Mouse (Mus musculus) liver, embryonic 11.5 days (tissue): ENCODE results near the gene Gm45062. TPM values are rescaled to one million over a fixed set of nuclear protein-coding genes. Genes with fewer than 3 reads are reported as not detected.

Experiments
- ATAC-seq: fragments of 200-750 bp; cut with Nextera tagmentation; replicated peaks from 2 replicates; pipeline ENCODE4 v1.8.0; 2017; ENCODE audit warnings: moderate number of reproducible peaks, mild to moderate bottlenecking, moderate TSS enrichment, moderate library complexity; ENCODE audit not compliant: low FRiP score
- DNase-seq: peaks from one replicate; pipeline ENCODE4 v3.0.0-alpha.2; 2017; ENCODE audit warnings: low spot score
- H3K27ac ChIP-seq: fragments of 300-500 bp; sonication (generic); 2 replicates; pipeline ENCODE4 v1.5.1; 2014; ENCODE audit warnings: mild to moderate bottlenecking, low read depth, low read length, control low read depth
- H3K27me3 ChIP-seq: fragments of 300-500 bp; sonication (generic); replicated peaks from 2 replicates; pipeline ENCODE4 v1.6.1; 2014; ENCODE audit warnings: low read length, mixed read lengths; ENCODE audit not compliant: control insufficient read depth, insufficient read depth
- H3K36me3 ChIP-seq: fragments of 300-500 bp; sonication (generic); 2 replicates; pipeline ENCODE4 v1.6.1; 2014; ENCODE audit warnings: mild to moderate bottlenecking, low read length, moderate library complexity, mixed read lengths; ENCODE audit not compliant: control insufficient read depth, insufficient read depth
- H3K4me1 ChIP-seq: fragments of 300-500 bp; sonication (generic); replicated peaks from 2 replicates; pipeline ENCODE4 v1.6.1; 2014; ENCODE audit warnings: low read length, mixed read lengths; ENCODE audit not compliant: control insufficient read depth, insufficient read depth
- H3K4me2 ChIP-seq: fragments of 300-500 bp; sonication (generic); 2 replicates; pipeline ENCODE4 v1.6.1; 2014; ENCODE audit warnings: mild to moderate bottlenecking, control low read depth, moderate library complexity
- H3K4me3 ChIP-seq: fragments of 300-500 bp; sonication (generic); 2 replicates; pipeline ENCODE4 v1.5.1; 2014; ENCODE audit warnings: low read depth, low read length, control low read depth
- H3K9ac ChIP-seq: fragments of 300-500 bp; sonication (generic); 2 replicates; pipeline ENCODE4 v1.6.1; 2014; ENCODE audit warnings: low read depth, low read length, control low read depth
- H3K9me3 ChIP-seq: fragments of 300-500 bp; sonication (generic); 2 replicates; pipeline ENCODE4 v1.6.1; 2016; ENCODE audit warnings: low read length, inconsistent platforms, mixed read lengths; ENCODE audit not compliant: control insufficient read depth
- WGBS: fragments of 180-500 bp; shearing (Covaris S2); extraction: QIAGEN DNeasy Blood & Tissue Kit; methylation state at CpG from one replicate; pipeline ENCODE4 v1.1.7; 2014; 5-methylcytosine and 5-hydroxymethylcytosine counted together
- polyA plus RNA-seq: library from polyadenylated mRNA; unstranded; fragments of >200 nt; fragmentation: Nextera tagmentation; extraction: Ambion mirVana; gene quantifications from 2 replicates; pipeline ENCODE4 v1.2.1, GENCODE M21; 2014

Gm45062 gene
- polyA plus RNA-seq, 1 experiment from 2014 or later: 3.9 TPM

DNA sequence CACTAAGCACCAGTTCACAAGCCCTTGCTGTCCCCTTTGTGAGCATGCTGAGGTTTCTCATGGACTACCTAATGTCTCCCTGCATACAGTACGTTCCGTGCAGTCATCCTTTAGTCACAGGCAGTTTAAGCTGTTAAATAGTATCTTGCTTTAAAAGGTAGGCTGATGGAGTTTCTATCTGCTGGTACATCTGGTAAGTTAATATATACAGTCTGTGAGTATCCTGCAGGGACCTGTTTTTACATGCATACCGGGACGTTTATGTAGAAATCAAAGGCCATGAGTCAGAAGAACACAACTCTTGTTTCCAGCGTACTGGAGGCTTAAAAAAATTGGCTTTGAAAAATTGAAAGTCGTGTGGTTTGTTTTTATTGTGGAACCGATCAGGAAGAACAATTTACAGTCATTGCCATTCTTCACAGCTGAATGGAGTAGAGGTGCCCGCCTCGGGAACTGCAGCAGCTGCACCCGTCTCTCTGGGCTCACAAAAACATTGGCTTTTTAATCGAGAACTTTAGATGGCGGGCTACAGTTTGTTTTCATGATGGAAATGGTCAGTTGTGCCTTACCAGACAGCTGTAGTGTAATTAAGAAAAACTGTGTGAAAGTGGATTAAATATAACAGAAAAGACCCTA is 93.4 kb downstream of the Gm45062 start:
- no peak for ATAC-seq
- Histone ChIP-seq H3K9me3 (no peaks in the 10 kb centered on the region), H3K4me3 (no peak overlapping the region), H3K27me3 (no peaks in the 10 kb centered on the region), H3K9ac (no peak overlapping the region), H3K4me2 (no peak overlapping the region), H3K27ac (no peak overlapping the region), H3K36me3 (no peaks in the 10 kb centered on the region), H3K4me1 (no peaks in the 10 kb centered on the region)
- no peak for DNase-seq
- WGBS: 83% methylated on average over 12 of the region's 12 CpGs

DNA sequence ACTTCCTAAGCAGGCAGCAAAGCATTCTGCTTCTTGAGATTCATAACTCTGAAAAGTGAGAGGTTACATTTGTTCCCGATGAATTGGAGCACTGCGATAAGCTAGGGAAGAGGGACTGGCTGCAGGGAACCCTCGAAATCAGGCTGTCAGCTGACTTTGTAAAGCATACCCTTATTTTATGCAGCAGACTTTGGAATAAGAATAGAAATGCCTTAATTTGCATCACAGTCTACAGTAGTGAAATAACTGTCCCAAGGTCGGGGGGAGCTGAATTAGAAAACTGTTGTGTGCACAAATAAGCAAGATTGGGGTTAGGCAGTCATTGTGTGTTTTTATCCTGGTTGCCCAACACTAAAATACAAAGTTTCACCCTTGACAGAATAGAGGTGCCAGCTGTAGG is 94.2 kb downstream of the Gm45062 start:
- DNase-seq (no peak), ATAC-seq (no peak)
- Histone ChIP-seq H3K27me3 (no peaks in the 10 kb centered on the region), H3K9me3 (no peaks in the 10 kb centered on the region), H3K9ac (no peak overlapping the region), H3K27ac (no peak overlapping the region), H3K4me1 (no peaks in the 10 kb centered on the region), H3K36me3 (no peaks in the 10 kb centered on the region), H3K4me2 (no peak overlapping the region), H3K4me3 (no peak overlapping the region)
- WGBS: 82% methylated on average over 4 of the region's 4 CpGs

GRCm38 (mm10) chr6:8354846-8355245 is 95.6 kb downstream of the Gm45062 start:
- Histone ChIP-seq H3K9ac (no peak overlapping the region), H3K4me3 (no peak overlapping the region), H3K9me3 (no peaks in the 10 kb centered on the region), H3K27me3 (no peaks in the 10 kb centered on the region), H3K27ac (no peak overlapping the region), H3K36me3 (no peaks in the 10 kb centered on the region), H3K4me2 (no peak overlapping the region), H3K4me1 (no peaks in the 10 kb centered on the region)
- DNase-seq: no peak
- WGBS: 70% methylated on average over 4 of the region's 4 CpGs
- no peak for ATAC-seq

- Histone ChIP-seq H3K9ac (no peak overlapping the region), H3K36me3 (no peaks in the 10 kb centered on the region), H3K27ac (no peak overlapping the region), H3K4me3 (no peak overlapping the region), H3K4me1 (no peaks in the 10 kb centered on the region), H3K27me3 (no peaks in the 10 kb centered on the region), H3K4me2 (no peak overlapping the region), H3K9me3 (no peaks in the 10 kb centered on the region)
- WGBS: 56% methylated on average over 2 of the region's 2 CpGs
- DNase-seq (no peak), ATAC-seq (no peak)
These were observed 99.0 kb downstream of the Gm45062 start for GRCm38 (mm10) chr6:8358232-8358631.

- Histone ChIP-seq H3K27ac (no peak overlapping the region), H3K36me3 (no peaks in the 10 kb centered on the region), H3K4me2 (no peak overlapping the region), H3K9me3 (no peaks in the 10 kb centered on the region), H3K4me3 (no peak overlapping the region), H3K27me3 (no peaks in the 10 kb centered on the region), H3K9ac (no peak overlapping the region), H3K4me1 (no peaks in the 10 kb centered on the region)
- no peak for DNase-seq
- no peak for ATAC-seq
- 80% methylated on average over 2 of the region's 2 CpGs for WGBS
These were observed 99.5 kb downstream of the Gm45062 start for GRCm38 (mm10) chr6:8358782-8359181.

- H3K4me3 ChIP-seq: no peak overlapping the region
- WGBS: 78% methylated on average over 7 of the region's 7 CpGs
- no peaks in the 10 kb centered on the region for H3K9me3 ChIP-seq
- H3K4me1 ChIP-seq: no peaks in the 10 kb centered on the region
- H3K27ac ChIP-seq: no peak overlapping the region
- no peak overlapping the region for H3K9ac ChIP-seq
- H3K27me3 ChIP-seq: no peaks in the 10 kb centered on the region
- ATAC-seq (no peak), DNase-seq (no peak)
- no peaks in the 10 kb centered on the region for H3K36me3 ChIP-seq
- H3K4me2 ChIP-seq: no peak overlapping the region
These were observed 101.6 kb downstream of the Gm45062 start for GRCm38 (mm10) chr6:8360805-8361204.

- Histone ChIP-seq H3K36me3 (no peaks in the 10 kb centered on the region), H3K27ac (no peak overlapping the region), H3K9me3 (no peaks in the 10 kb centered on the region), H3K9ac (no peak overlapping the region), H3K27me3 (no peaks in the 10 kb centered on the region), H3K4me1 (no peaks in the 10 kb centered on the region), H3K4me2 (no peak overlapping the region), H3K4me3 (no peak overlapping the region)
- DNase-seq (no peak), ATAC-seq (no peak)
- 71% methylated on average over 12 of the region's 12 CpGs for WGBS
These were observed 104.9 kb downstream of the Gm45062 start for GRCm38 (mm10) chr6:8364033-8364756.

DNA sequence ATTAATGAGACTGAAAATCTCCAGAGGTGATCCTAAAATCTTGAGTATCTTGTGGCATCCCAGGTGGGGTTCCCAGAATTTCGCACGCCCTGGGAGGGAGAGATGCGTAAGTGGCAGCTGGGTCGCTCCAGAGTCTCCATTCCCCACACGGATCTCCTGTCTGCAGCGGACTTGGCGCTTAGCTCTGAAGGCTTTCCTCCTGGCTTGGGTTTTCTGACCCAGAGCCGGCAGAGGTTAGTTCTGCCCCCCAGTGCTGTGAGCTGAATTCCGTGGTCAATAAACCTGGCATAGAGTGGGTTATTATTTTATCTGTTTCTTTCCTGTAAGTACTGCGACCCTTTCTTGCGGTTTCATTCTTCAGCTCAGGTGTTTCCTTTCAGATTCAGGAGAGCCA is 105.5 kb downstream of the Gm45062 start:
- Histone ChIP-seq H3K36me3 (no peaks in the 10 kb centered on the region), H3K9me3 (no peaks in the 10 kb centered on the region), H3K4me1 (no peaks in the 10 kb centered on the region), H3K27me3 (no peaks in the 10 kb centered on the region), H3K9ac (no peak overlapping the region), H3K27ac (no peak overlapping the region), H3K4me3 (no peak overlapping the region), H3K4me2 (no peak overlapping the region)
- DNase-seq (no peak), ATAC-seq (no peak)
- 87% methylated on average over 11 of the region's 11 CpGs for WGBS

DNA sequence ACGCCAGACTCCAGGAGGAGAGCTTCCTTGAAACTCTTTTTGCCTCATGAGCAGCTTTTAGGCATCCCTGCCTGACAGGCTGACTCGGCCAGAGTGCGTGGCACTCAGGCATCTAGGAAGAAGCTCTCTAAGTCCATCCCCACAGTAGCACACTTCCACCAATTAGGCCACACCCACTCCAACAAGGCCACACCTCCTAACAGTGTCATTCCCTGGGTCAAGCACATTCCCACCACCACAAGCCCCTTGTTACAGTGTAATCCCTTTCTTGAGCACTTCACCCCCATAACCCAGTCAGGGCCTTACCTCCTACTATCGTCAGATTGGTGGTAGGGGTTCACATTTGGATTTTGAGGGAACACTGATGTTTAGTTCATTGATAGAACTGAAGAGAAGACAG is 108.4 kb downstream of the Gm45062 start:
- Histone ChIP-seq H3K4me1 (no peaks in the 10 kb centered on the region), H3K9ac (no peak overlapping the region), H3K9me3 (no peaks in the 10 kb centered on the region), H3K27me3 (no peaks in the 10 kb centered on the region), H3K36me3 (no peaks in the 10 kb centered on the region), H3K4me3 (no peak overlapping the region), H3K27ac (no peak overlapping the region), H3K4me2 (no peak overlapping the region)
- 88% methylated on average over 4 of the region's 4 CpGs for WGBS
- no peak for DNase-seq
- ATAC-seq: no peak
